Mouse (Mus musculus): ENCODE results near the gene Pcolce.
"Not testable (repeated sequence)": the region's sequence is repeated elsewhere in the genome, so short reads cannot be mapped to it uniquely, and the experiment has no call there.

Gene Pcolce

GRCm38 (mm10) chr5:137629306-137629721 lies 15.7 kb upstream of the Pcolce start:
- DNase-seq (ENCODE audit: inconsistent ontology term), result no peak

- peak; percentile 100 for DNase-seq (ENCODE audit: inconsistent ontology term)
These were observed 15.1 kb upstream of the Pcolce start, which contains the start of the genes Fbxo24, Lrch4 and Gm20605 for GRCm38 (mm10) chr5:137628498-137629305. Gene Fbxo24, minus strand, starts transcription at chr5:137629002. Gene Lrch4, plus strand, starts transcription at chr5:137629121. Gene Gm20605, plus strand, starts transcription at chr5:137629175.

- no peak for DNase-seq (ENCODE audit: inconsistent ontology term)
These were observed 14.4 kb upstream of the Pcolce start for GRCm38 (mm10) chr5:137627991-137628390.

- no peak for DNase-seq (ENCODE audit: inconsistent ontology term)
These were observed 10.4 kb upstream of the Pcolce start for GRCm38 (mm10) chr5:137623937-137624530.

GRCm38 (mm10) chr5:137615347-137615746 lies 1.8 kb upstream of the Pcolce start:
- no peak for DNase-seq (ENCODE audit: inconsistent ontology term)

GRCm38 (mm10) chr5:137614921-137615320 lies 1.3 kb upstream of the Pcolce start:
- DNase-seq (ENCODE audit: inconsistent ontology term), result not testable (repeated sequence)

GRCm38 (mm10) chr5:137613076-137613475 lies 508 bp downstream of the Pcolce start:
- no peak for DNase-seq (ENCODE audit: inconsistent ontology term)

GRCm38 (mm10) chr5:137611245-137611602 lies 2.4 kb downstream of the Pcolce start:
- DNase-seq (ENCODE audit: inconsistent ontology term), result peak; percentile 83

GRCm38 (mm10) chr5:137610548-137611244 lies 2.9 kb downstream of the Pcolce start:
- DNase-seq (ENCODE audit: inconsistent ontology term), result peak; percentile 90

- no peak for DNase-seq (ENCODE audit: inconsistent ontology term)
These were observed 3.5 kb downstream of the Pcolce start for GRCm38 (mm10) chr5:137610056-137610455.

- DNase-seq (ENCODE audit: inconsistent ontology term), result no peak
These were observed 4.3 kb downstream of the Pcolce start for GRCm38 (mm10) chr5:137609292-137609691.

GRCm38 (mm10) chr5:137608654-137609190 lies 4.9 kb downstream of the Pcolce start:
- DNase-seq (ENCODE audit: inconsistent ontology term), result no peak

GRCm38 (mm10) chr5:137607860-137608653 lies 5.5 kb downstream of the Pcolce start:
- no peak for DNase-seq (ENCODE audit: inconsistent ontology term)

- DNase-seq (ENCODE audit: inconsistent ontology term), result no peak
These were observed 12.2 kb downstream of the Pcolce start for GRCm38 (mm10) chr5:137601365-137601729.

GRCm38 (mm10) chr5:137600619-137601364 lies 12.8 kb downstream of the Pcolce start, which contains the start of gene Mospd3:
Gene Mospd3, minus strand, starts transcription at chr5:137601058.
- DNase-seq (ENCODE audit: inconsistent ontology term), result peak; percentile 97

GRCm38 (mm10) chr5:137600281-137600618 lies 13.3 kb downstream of the Pcolce start:
- no peak for DNase-seq (ENCODE audit: inconsistent ontology term)

GRCm38 (mm10) chr5:137599600-137599999 lies 14.0 kb downstream of the Pcolce start:
- no peak for DNase-seq (ENCODE audit: inconsistent ontology term)

- DNase-seq (ENCODE audit: inconsistent ontology term), result no peak
These were observed 15.3 kb downstream of the Pcolce start for GRCm38 (mm10) chr5:137598100-137598826.

GRCm38 (mm10) chr5:137597625-137598024 lies 16.0 kb downstream of the Pcolce start:
- no peak for DNase-seq (ENCODE audit: inconsistent ontology term)

Measured in Muller cell, postnatal 12 days (primary cell).